Mouse (Mus musculus) lung, embryonic 14.5 days (tissue): ENCODE measurements at regions not wholly inside any gene's neighbourhood (a gene's known extent, or its start where the extent isn't known, plus 50 kb on each side); places are given as distances from the start of the nearest gene placed in this dataset.
A peak's percentile ranks its signal among the peaks of the same experiment; 100 is the strongest.

ENCODE experiments used
- ATAC-seq: fragments of 200-750 bp; cut with Nextera tagmentation; 2 replicates; pipeline ENCODE4 v1.8.0; 2017; ENCODE audit warnings: mild to moderate bottlenecking, moderate TSS enrichment, moderate library complexity; ENCODE audit not compliant: insufficient read depth
- DNase-seq: peaks from one replicate; pipeline ENCODE4 v3.0.0-alpha.2; 2015
- H3K27ac ChIP-seq: fragments of 300-500 bp; sonication (generic); 2 replicates; pipeline ENCODE4 v1.5.1; 2014; ENCODE audit warnings: low read depth, mild to moderate bottlenecking, moderate library complexity
- H3K27me3 ChIP-seq: fragments of 300-500 bp; sonication (generic); 2 replicates; pipeline ENCODE4 v1.6.1; 2014; ENCODE audit warnings: low read length, control low read depth; ENCODE audit not compliant: insufficient read depth
- H3K36me3 ChIP-seq: fragments of 300-500 bp; sonication (generic); 2 replicates; pipeline ENCODE4 v1.6.1; 2014; ENCODE audit warnings: control low read depth; ENCODE audit not compliant: insufficient read depth
- H3K4me1 ChIP-seq: fragments of 300-500 bp; sonication (generic); 2 replicates; pipeline ENCODE4 v1.6.1; 2014; ENCODE audit warnings: antibody characterized with exemption, control low read depth; ENCODE audit not compliant: insufficient read depth
- H3K4me2 ChIP-seq: fragments of 300-500 bp; sonication (generic); 2 replicates; pipeline ENCODE4 v1.6.1; 2014; ENCODE audit warnings: mild to moderate bottlenecking
- H3K4me3 ChIP-seq: fragments of 300-500 bp; sonication (generic); 2 replicates; pipeline ENCODE4 v1.5.1; 2014; ENCODE audit warnings: low read depth, low read length
- H3K9ac ChIP-seq: fragments of 300-500 bp; sonication (generic); 2 replicates; pipeline ENCODE4 v1.6.1; 2014
- H3K9me3 ChIP-seq: fragments of 300-500 bp; sonication (generic); 2 replicates; pipeline ENCODE4 v1.6.1; 2016; ENCODE audit warnings: low read depth, low read length, control low read depth
- CTCF ChIP-seq: IDR thresholded peaks from 2 replicates; pipeline ENCODE4 v1.5.1; 2016; ENCODE audit warnings: antibody characterized with exemption, low read depth
- WGBS: fragments of 180-500 bp; shearing (Covaris S2); extraction: QIAGEN DNeasy Blood & Tissue Kit; methylation state at CpG from one replicate; pipeline ENCODE4 v1.1.7; 2014; 5-methylcytosine and 5-hydroxymethylcytosine counted together

DNA sequence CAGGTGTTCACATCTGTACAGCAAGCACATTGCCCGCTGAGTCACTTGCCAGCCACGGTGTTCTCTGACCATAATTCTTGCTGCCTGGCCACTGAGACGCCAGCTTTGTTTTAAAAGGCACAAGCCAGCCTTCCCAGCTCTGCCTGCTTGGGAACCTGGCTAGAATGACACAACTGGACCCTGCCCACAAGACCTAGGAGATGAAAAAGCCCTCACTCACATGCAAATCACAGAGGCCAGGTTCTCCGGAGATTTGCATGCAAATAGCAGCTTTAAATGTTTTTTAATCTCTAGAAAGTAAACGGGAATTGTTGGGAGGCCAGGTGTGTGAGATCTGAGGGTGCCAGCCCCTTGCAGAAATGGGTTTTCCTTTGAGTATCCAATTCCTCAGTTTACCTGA, 71.9 kb downstream of the 1810010D01Rik start:
- TF ChIP-seq CTCF: no peak
- H3K4me1 ChIP-seq: no peaks in the 10 kb centered on the region
- DNase-seq: no peak
- no peak overlapping the region for H3K4me3 ChIP-seq
- ATAC-seq: no peak
- no peak overlapping the region for H3K9ac ChIP-seq
- WGBS: 22% methylated on average over 5 of the region's 5 CpGs
- no peaks in the 10 kb centered on the region for H3K9me3 ChIP-seq
- H3K4me2 ChIP-seq: no peak overlapping the region
- H3K27me3 ChIP-seq: no peaks in the 10 kb centered on the region
- H3K27ac ChIP-seq: no peak overlapping the region
- H3K36me3 ChIP-seq: no peaks in the 10 kb centered on the region

DNA sequence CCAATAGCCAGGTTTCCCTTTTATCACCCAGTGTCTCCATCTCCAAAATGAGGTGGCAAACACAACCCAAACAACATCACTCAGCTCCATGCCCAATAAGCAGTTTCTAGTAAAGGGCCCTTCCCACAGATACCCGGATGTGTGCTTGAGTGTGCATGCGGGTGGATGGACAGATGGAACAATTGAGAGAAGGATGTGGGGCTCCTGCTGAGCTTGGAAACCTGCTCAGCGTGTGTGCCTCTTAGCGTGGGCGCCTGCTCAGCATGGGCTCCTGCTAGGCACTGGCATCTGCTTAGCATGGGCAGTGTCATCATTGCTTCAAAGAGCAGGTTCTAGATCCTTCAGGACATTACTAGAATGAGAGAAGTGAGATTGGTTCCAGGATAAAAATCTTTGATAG, 75.4 kb downstream of the 1810010D01Rik start:
- no peak for ATAC-seq
- TF ChIP-seq CTCF: no peak
- no peak overlapping the region for H3K27ac ChIP-seq

GRCm38 (mm10) chr7:145131438-145132159, 76.3 kb downstream of the 1810010D01Rik start:
- DNase-seq (no peak), ATAC-seq (no peak; the same call in 1 of the 2 replicates)
- H3K9me3 ChIP-seq: no peaks in the 10 kb centered on the region
- H3K27me3 ChIP-seq: no peaks in the 10 kb centered on the region
- no peak overlapping the region for H3K4me3 ChIP-seq
- peak; percentile 37 for TF ChIP-seq CTCF
- no peak overlapping the region for H3K4me2 ChIP-seq
- H3K27ac ChIP-seq: no peak overlapping the region
- H3K4me1 ChIP-seq: peaks cover 4% of the 10 kb centered on the region; the same call in 1 of the 2 replicates
- WGBS: 53% methylated on average over 8 of the region's 8 CpGs
- H3K36me3 ChIP-seq: no peaks in the 10 kb centered on the region
- no peak overlapping the region for H3K9ac ChIP-seq

More for the DNA sequence above, 75.4 kb downstream of the 1810010D01Rik start:
- Histone ChIP-seq H3K27me3 (no peaks in the 10 kb centered on the region), H3K9ac (no peak overlapping the region), H3K36me3 (no peaks in the 10 kb centered on the region), H3K4me2 (no peak overlapping the region), H3K4me3 (no peak overlapping the region), H3K4me1 (no peaks in the 10 kb centered on the region), H3K9me3 (no peaks in the 10 kb centered on the region)
- DNase-seq: no peak
- 91% methylated on average over 5 of the region's 5 CpGs for WGBS

DNA sequence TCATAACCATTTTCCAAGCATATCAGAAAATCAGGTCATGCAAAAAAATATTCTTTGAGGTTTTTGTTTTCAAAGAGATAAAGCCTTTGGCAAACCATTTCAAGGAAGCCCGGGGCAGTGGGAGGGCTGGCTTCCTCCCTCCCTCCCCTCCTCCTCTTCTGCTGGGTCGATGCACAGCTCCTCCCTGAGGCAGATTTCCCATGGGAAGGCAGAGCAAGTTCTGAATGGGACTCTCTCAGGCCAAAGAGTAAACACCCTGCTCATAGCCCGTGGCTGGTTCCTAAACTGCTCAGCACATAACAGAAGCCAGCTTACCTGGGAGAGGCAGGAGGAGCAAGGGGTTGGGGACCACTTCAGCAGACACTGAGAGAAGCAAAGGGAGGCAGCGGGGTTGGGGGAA, 77.9 kb downstream of the 1810010D01Rik start:
- no peak overlapping the region for H3K9ac ChIP-seq

DNA sequence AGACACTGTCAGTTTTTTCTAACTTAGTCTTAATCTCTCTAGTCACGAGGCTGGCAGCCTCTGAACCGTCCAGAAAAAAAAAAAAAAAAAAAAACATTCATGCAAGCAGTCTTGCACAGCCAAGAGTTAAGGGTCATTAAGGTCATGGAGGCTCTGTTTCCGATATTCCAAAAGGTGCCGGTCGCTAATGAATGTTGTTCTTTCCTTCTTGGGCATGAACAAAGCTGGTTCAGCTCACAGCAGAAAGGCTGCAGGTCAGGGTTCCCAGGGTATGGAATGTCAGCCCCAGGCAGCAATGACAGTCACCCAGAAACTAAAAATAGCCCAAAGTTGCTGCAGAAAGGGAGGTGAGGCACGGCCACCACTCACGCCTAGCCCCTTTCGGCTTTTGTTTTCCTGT, 80.3 kb downstream of the 1810010D01Rik start:
- WGBS: 28% methylated on average over 8 of the region's 8 CpGs
- no peak for TF ChIP-seq CTCF
- Histone ChIP-seq H3K27ac (no peak overlapping the region), H3K9ac (no peak overlapping the region), H3K9me3 (no peaks in the 10 kb centered on the region), H3K27me3 (no peaks in the 10 kb centered on the region), H3K36me3 (no peaks in the 10 kb centered on the region), H3K4me3 (no peak overlapping the region), H3K4me1 (peaks cover 4% of the 10 kb centered on the region; the same call in 1 of the 2 replicates), H3K4me2 (no peak overlapping the region)
- ATAC-seq (no peak), DNase-seq (no peak)

More for the DNA sequence above, 77.9 kb downstream of the 1810010D01Rik start:
- ATAC-seq: no peak
- Histone ChIP-seq H3K36me3 (no peaks in the 10 kb centered on the region), H3K27me3 (no peaks in the 10 kb centered on the region), H3K4me2 (no peak overlapping the region), H3K27ac (no peak overlapping the region), H3K4me1 (peaks cover 4% of the 10 kb centered on the region; the same call in 1 of the 2 replicates), H3K9me3 (no peaks in the 10 kb centered on the region), H3K4me3 (no peak overlapping the region)
- DNase-seq: no peak
- 12% methylated on average over 4 of the region's 4 CpGs for WGBS
- TF ChIP-seq CTCF: no peak

DNA sequence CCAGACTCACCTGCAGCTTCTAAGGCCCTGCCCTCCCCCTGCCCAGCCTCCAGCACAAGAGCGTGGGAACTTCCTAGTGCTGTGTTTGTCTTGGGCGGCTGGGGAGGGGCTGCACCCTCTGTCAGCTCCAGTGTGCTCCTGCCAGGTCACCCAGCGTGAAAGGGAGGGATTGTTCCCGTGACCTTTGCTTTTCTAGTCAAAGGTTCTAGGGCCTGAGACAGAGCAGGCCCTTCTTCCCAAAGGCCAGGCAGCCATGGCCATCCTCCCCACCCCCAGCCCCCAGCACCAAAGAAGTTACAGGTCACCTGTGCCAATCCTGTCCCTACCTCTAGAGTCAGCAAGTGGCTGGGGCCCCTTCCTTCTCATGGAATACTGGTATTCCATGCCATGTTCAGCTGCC, 80.7 kb downstream of the 1810010D01Rik start:
- no peaks in the 10 kb centered on the region for H3K36me3 ChIP-seq
- H3K9ac ChIP-seq: no peak overlapping the region
- peak; percentile 37; the same call in 1 of the 2 replicates for ATAC-seq
- H3K9me3 ChIP-seq: no peaks in the 10 kb centered on the region
- no peak overlapping the region for H3K4me2 ChIP-seq
- 25% methylated on average over 4 of the region's 4 CpGs for WGBS
- 0 out of 2 replicates have a peak overlapping the region, but pooled peaks have one; percentile 12 for H3K27ac ChIP-seq
- no peak for DNase-seq
- H3K27me3 ChIP-seq: no peaks in the 10 kb centered on the region
- H3K4me1 ChIP-seq: peaks cover 4% of the 10 kb centered on the region; the same call in 1 of the 2 replicates
- no peak for TF ChIP-seq CTCF
- H3K4me3 ChIP-seq: no peak overlapping the region

DNA sequence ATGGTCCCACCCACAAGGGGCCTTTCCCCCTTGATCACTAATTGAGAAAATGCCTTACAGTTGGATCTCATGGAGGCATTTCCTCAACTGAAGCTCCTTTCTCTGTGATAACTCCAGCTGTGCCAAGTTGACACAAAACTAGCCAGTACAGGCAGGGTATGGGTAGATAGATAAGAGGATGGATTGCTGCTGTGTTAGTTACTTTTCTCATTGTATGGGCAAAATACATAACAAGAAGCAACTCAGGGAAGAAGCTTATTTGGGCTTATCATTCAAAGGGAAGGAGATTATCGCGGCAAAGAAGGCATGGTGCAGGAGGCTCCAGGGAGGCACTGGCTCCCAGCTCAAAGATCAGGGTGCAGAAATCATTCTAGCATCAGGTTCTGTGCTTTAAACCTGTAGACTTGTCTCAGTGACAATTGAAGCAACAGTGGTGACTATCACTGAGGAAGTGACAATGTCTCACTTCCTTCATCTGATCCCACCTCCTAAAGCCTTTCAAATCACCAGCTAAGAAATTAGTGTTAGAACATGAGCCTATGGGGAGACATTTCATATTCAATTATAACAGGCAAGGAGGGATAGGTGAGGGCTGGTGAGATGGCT, 83.8 kb downstream of the 1810010D01Rik start:
- H3K4me2 ChIP-seq: no peak overlapping the region
- H3K9me3 ChIP-seq: no peaks in the 10 kb centered on the region
- no peak overlapping the region for H3K9ac ChIP-seq
- no peaks in the 10 kb centered on the region for H3K36me3 ChIP-seq
- no peak for DNase-seq
- no peak overlapping the region for H3K27ac ChIP-seq
- peaks cover 4% of the 10 kb centered on the region; the same call in 1 of the 2 replicates for H3K4me1 ChIP-seq
- WGBS: 93% methylated on average over 2 of the region's 2 CpGs
- H3K27me3 ChIP-seq: no peaks in the 10 kb centered on the region
- TF ChIP-seq CTCF: no peak
- ATAC-seq: no peak
- H3K4me3 ChIP-seq: no peak overlapping the region
